Mouse (Mus musculus): ENCODE results near the gene Styxl1.

GRCm38 (mm10) chr5:135702682-135703192, 75.4 kb downstream of the Styxl1 start:
- TF ChIP-seq POLR2A (IDR thresholded peaks at IDR 0.05; ENCODE audit: control insufficient read depth, extremely low read depth, insufficient read depth, low read length, poor library complexity) (0 out of 2 replicates have a peak, but pooled peaks have one; percentile 14), CTCF (IDR thresholded peaks at IDR 0.05; ENCODE audit: borderline replicate concordance, control insufficient read depth, extremely low read depth, insufficient read depth, low read length, poor library complexity) (peak; percentile 76; the same call in 1 of the 2 replicates)

Measured in thymus, adult 2 months (tissue).